Mouse (Mus musculus) liver, embryonic 14.5 days (tissue): ENCODE results near the gene Ints5.

Source experiments
- CTCF ChIP-seq: IDR thresholded peaks from 2 replicates; pipeline ENCODE4 v1.5.1; 2016; ENCODE audit warnings: antibody characterized with exemption, low read depth, control low read depth
- EP300 ChIP-seq: IDR thresholded peaks from 2 replicates; pipeline ENCODE4 v1.6.1; 2016; ENCODE audit warnings: antibody characterized with exemption, low read depth

DNA sequence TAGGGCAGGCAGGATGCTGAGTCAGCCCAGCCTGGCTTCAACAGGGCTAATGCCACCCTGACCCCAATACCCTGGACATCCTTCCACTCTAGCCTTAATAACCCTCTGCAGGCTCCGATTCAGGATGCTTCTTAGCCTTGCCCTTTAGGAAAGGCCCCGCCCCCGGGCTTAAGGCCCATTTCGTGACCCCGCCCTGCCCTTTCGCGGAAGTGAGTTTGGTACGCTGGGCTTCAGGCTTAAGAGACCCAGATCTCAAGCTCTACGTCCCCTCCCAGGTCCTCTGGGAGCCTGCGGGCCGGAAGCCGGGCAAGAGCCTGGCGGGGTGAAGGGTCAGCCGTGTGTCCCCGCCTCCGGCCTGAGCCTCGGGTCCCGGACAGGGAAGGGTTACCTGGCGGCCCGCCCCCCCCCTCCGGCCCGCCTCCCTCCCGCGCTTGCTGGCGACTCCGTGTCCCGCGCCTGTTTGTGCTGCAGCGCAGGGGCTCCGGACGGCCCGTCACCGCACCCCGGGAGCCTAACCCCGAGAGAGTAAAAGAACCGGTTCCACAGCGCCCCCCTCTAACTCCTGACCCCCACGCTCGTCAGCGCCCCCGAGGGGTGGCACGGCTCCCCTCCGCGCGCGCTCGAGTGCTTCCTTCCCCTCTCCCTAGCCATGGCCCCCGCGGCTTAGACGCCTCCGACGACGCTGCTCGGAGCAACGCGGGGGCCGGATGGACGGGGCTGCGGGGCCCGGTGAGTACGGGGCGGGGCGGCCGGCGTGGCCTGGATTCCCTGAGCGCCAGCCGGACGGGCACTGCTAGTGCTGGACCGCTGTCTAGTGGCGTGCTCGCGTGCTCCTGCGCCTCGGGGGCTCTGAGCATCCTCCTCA, 36.7 kb downstream of the Ints5 start, which contains the start of the genes Rom1 and Eml3:
- TF ChIP-seq CTCF, result peak; percentile 67
- TF ChIP-seq EP300, result no peak
